Mouse (Mus musculus) MEL (cell line): ENCODE results near the gene Adgrb3.

ENCODE experiments used
- CTCF ChIP-seq, 3 experiments: IDR thresholded peaks in 2 of 3; conservative IDR thresholded peaks in 1 of 3; 2 replicates each; pipeline ENCODE4 v1.5.1; 2011 to 2012; ENCODE audit warnings: low read length in 3 of 3, low read depth in 2 of 3, mild to moderate bottlenecking in 2 of 3, improper control_type of control experiment in 1 of 3, inconsistent platforms in 1 of 3, mixed read lengths in 1 of 3, moderate library complexity in 1 of 3; ENCODE audit not compliant: control insufficient read depth in 1 of 3, insufficient read depth in 1 of 3, poor library complexity in 1 of 3, severe bottlenecking in 1 of 3
- MYB ChIP-seq: IDR thresholded peaks from 2 replicates; pipeline ENCODE4 v1.6.1; 2011; ENCODE audit warnings: mild to moderate bottlenecking, low read depth, low read length, improper control_type of control experiment
- POLR2A ChIP-seq, 2 experiments: IDR thresholded peaks; 2 replicates each; pipeline ENCODE4 v1.6.1; 2011 to 2012; ENCODE audit warnings: low read length in 2 of 2, mild to moderate bottlenecking in 2 of 2, control low read depth in 1 of 2, improper control_type of control experiment in 1 of 2, low read depth in 1 of 2, moderate library complexity in 1 of 2; ENCODE audit not compliant: control insufficient read depth in 1 of 2, insufficient read depth in 1 of 2, poor library complexity in 1 of 2
- USF1 ChIP-seq: IDR thresholded peaks from 2 replicates; pipeline ENCODE4 v1.6.1; 2014; ENCODE audit warnings: low read depth, mild to moderate bottlenecking, inconsistent platforms, low read length, improper control_type of control experiment, moderate library complexity
- ZKSCAN1 ChIP-seq: IDR thresholded peaks from 2 replicates; pipeline ENCODE4 v1.6.1; 2012; ENCODE audit warnings: low read depth, mild to moderate bottlenecking, inconsistent platforms, low read length, improper control_type of control experiment, moderate library complexity

DNA sequence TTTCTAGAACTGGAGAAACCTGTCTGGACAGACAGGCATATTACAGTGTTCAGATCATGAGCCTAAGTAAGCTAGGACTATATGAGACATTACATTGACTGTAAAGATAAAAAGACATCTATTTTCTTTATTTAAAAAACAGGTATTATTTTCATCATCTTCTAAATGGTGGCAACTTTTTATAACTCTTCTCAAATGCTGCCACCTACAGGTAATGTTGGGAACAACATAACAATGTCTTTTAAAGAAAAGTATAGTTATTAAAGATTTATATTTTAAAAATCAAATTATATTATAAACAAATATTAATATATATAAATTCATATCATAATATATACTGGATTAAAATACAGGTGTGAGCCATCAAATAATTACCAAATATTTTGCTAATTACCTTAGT is 212.6 kb downstream of the Adgrb3 start:
- TF ChIP-seq POLR2A (IDR thresholded peaks at IDR 0.05; ENCODE audit: control insufficient read depth in 1 of 2, insufficient read depth in 1 of 2, low read depth in 1 of 2, low read length in 2 of 2, poor library complexity in 1 of 2) (no peak), CTCF (IDR thresholded peaks at IDR 0.05 in 2 of 3, conservative IDR thresholded peaks at IDR 0.05 in 1 of 3; ENCODE audit: control insufficient read depth in 1 of 3, insufficient read depth in 1 of 3, low read depth in 2 of 3, low read length in 3 of 3, poor library complexity in 1 of 3, severe bottlenecking in 1 of 3) (peak in 1 of 3 experiments; percentile 36; a peak in 3 of 6 replicates), MYB (no peak), ZKSCAN1 (no peak), USF1 (no peak)
